Mouse (Mus musculus): ENCODE results near the gene H2-Ke6.

H2-Ke6 gene

GRCm38 (mm10) chr17:34027656-34028223 lies at the start of gene H2-Ke6:
TSS of gene H2-Ke6 (minus strand) at chr17:34028060.
- DNase-seq (ENCODE audit: low read depth) = peak; percentile 96

- DNase-seq (ENCODE audit: low read depth) = peak; percentile 93
These were observed 49.7 kb upstream of the H2-Ke6 start for GRCm38 (mm10) chr17:34077549-34077948.

- peak; percentile 92 for DNase-seq (ENCODE audit: low read depth)
These were observed 47.4 kb upstream of the H2-Ke6 start for GRCm38 (mm10) chr17:34075271-34075670.

GRCm38 (mm10) chr17:34072091-34072490 lies 44.2 kb upstream of the H2-Ke6 start:
- DNase-seq (ENCODE audit: low read depth) = peak; percentile 48

GRCm38 (mm10) chr17:34068864-34069263 lies 41.0 kb upstream of the H2-Ke6 start:
- DNase-seq (ENCODE audit: low read depth) = peak; percentile 43

- no peak for DNase-seq (ENCODE audit: low read depth)
These were observed 29.4 kb upstream of the H2-Ke6 start for GRCm38 (mm10) chr17:34057224-34057623.

- peak; percentile 54 for DNase-seq (ENCODE audit: low read depth)
These were observed 19.7 kb upstream of the H2-Ke6 start for GRCm38 (mm10) chr17:34047404-34048050.

GRCm38 (mm10) chr17:34045941-34046340 lies 18.1 kb upstream of the H2-Ke6 start:
- DNase-seq (ENCODE audit: low read depth) = no peak

- DNase-seq (ENCODE audit: low read depth) = no peak
These were observed 11.9 kb upstream of the H2-Ke6 start for GRCm38 (mm10) chr17:34039562-34040450.

- DNase-seq (ENCODE audit: low read depth) = no peak
These were observed 11.2 kb upstream of the H2-Ke6 start, which contains the start of gene Col11a2 for GRCm38 (mm10) chr17:34038878-34039561. TSS of gene Col11a2 (plus strand) at chr17:34039437.

- no peak for DNase-seq (ENCODE audit: low read depth)
These were observed 10.6 kb upstream of the H2-Ke6 start for GRCm38 (mm10) chr17:34038440-34038839.

GRCm38 (mm10) chr17:34037241-34037640 lies 9.4 kb upstream of the H2-Ke6 start:
- DNase-seq (ENCODE audit: low read depth) = no peak

- no peak for DNase-seq (ENCODE audit: low read depth)
These were observed 8.8 kb upstream of the H2-Ke6 start for GRCm38 (mm10) chr17:34036647-34037046.

GRCm38 (mm10) chr17:34035517-34035916 lies 7.7 kb upstream of the H2-Ke6 start:
- no peak for DNase-seq (ENCODE audit: low read depth)

GRCm38 (mm10) chr17:34034064-34034463 lies 6.2 kb upstream of the H2-Ke6 start:
- peak; percentile 92 for DNase-seq (ENCODE audit: low read depth)

- no peak for DNase-seq (ENCODE audit: low read depth)
These were observed 5.6 kb upstream of the H2-Ke6 start for GRCm38 (mm10) chr17:34033441-34033840.

- peak; percentile 45 for DNase-seq (ENCODE audit: low read depth)
These were observed 4.9 kb upstream of the H2-Ke6 start for GRCm38 (mm10) chr17:34032806-34033205.

GRCm38 (mm10) chr17:34032174-34032632 lies 4.3 kb upstream of the H2-Ke6 start:
- DNase-seq (ENCODE audit: low read depth) = peak; percentile 88

- peak; percentile 99 for DNase-seq (ENCODE audit: low read depth)
These were observed 3.8 kb upstream of the H2-Ke6 start, which contains the start of the genes Slc39a7 and Rxrb for GRCm38 (mm10) chr17:34031465-34032173. TSS of gene Slc39a7 (minus strand) at chr17:34031682. TSS of gene Rxrb (plus strand) at chr17:34031812.

- DNase-seq (ENCODE audit: low read depth) = peak; percentile 31
These were observed 3.0 kb upstream of the H2-Ke6 start for GRCm38 (mm10) chr17:34030861-34031326.

Measured in induced T-regulatory cell, adult 2 months (primary cell).